Mouse (Mus musculus) cerebellum, adult 2 months (tissue): ENCODE results near the gene Olfr591.
"Not testable (repeated sequence)": the region's sequence is repeated elsewhere in the genome, so short reads cannot be mapped to it uniquely, and the experiment has no call there.

Experiments used
- CTCF ChIP-seq: fragments of 200-500 bp; IDR thresholded peaks from 2 replicates; pipeline ENCODE4 v1.5.1; 2011; ENCODE audit warnings: low read depth, mild to moderate bottlenecking, control low read depth, low read length, moderate library complexity, borderline replicate concordance; ENCODE audit not compliant: insufficient read depth
- POLR2A ChIP-seq: fragments of 200-500 bp; IDR thresholded peaks from 2 replicates; pipeline ENCODE4 v1.6.1; 2011; ENCODE audit warnings: low read length, control low read depth, borderline replicate concordance; ENCODE audit not compliant: insufficient read depth

DNA sequence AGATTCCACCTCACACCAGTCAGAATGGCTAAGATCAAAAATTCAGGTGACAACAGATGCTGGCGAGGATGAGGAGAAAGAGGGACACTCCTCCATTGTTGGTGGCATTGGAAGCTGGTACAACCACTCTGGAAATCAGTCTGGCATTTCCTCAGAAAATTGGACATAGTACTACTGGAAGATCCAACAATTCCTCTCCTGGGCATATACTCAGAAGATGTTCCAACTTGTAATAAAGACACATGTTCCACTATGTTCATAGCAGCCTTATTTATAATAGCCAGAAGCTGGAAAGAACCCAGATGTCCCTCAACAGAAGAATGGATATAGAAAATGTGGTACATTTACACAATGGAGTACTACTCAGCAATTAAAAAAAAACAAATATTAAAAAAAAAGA, 6.4 kb upstream of the Olfr591 start, which contains the start of gene Olfr592:
- TF ChIP-seq CTCF, POLR2A: not testable (repeated sequence)
